Mouse (Mus musculus): ENCODE measurements around the gene Pdpk1.

DNA sequence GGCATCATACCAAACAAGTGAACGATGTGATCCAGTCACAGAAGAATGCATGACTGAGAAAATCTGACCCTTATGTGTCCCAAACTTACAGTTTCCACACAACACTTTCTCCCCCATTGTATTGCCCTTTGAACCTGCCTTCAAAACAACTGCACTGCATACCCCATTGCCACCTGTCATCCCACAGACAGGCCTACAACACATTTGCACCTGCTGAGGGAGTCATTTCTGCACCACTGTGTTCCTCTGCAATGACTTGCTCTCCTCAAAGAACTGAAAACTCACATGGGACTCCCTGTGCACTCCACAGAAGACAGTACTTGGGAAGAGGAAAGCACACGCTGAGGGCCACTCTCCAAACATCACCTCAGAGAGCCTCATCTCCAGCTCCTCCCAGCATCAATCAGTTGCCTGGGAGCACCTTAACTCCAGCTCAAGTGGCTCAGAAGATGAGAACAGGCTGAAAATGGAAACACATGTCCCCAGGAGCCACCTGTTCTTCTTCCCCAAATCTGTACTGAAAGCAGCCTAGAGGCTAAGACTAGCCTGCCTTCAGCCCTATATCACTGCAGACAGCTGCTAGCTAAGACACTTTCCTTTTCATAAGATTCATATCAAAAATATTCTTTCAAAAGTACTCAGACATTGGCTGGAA lies 13.4 kb downstream of the Pdpk1 start:
- no peak for TF ChIP-seq ZNF384 (IDR thresholded peaks at IDR 0.05; ENCODE audit: low read depth, low read length)
- TF ChIP-seq CHD2 (IDR thresholded peaks at IDR 0.05; ENCODE audit: low read depth, low read length): no peak
- no peak for TF ChIP-seq ZC3H11A (IDR thresholded peaks at IDR 0.05; ENCODE audit: borderline replicate concordance, low read depth, low read length)

Data from ES-E14 (cell line).